Mouse (Mus musculus): ENCODE data around the gene Hmgb1. TPM values are rescaled to one million over a fixed set of nuclear protein-coding genes. Genes with fewer than 3 reads are reported as not detected.

Hmgb1 gene
- total and polyA plus RNA-seq, 3 experiments = 227 to 899 (median 288) TPM

- Histone ChIP-seq H3K27ac (ENCODE audit: insufficient read depth, low read depth) (no peak overlapping the region), H3K79me2 (replicated peaks; ENCODE audit: control insufficient read depth, extremely low read depth, insufficient read depth, poor library complexity, severe bottlenecking) (no peaks in the 10 kb centered on the region), H3K4me1 (ENCODE audit: control insufficient read depth in 1 of 2, insufficient read depth in 2 of 2) (peaks cover 3 to 23% of the 10 kb centered on the region in 2 experiments; a peak in 3 of 4 replicates), H3K9ac (ENCODE audit: insufficient read depth, low read depth) (no peak overlapping the region), H3K4me3 (replicated peaks in 1 of 3; ENCODE audit: low read depth in 2 of 3, low read length in 2 of 3, poor library complexity in 1 of 3) (no peak overlapping the region), H3K9me3 (replicated peaks; ENCODE audit: low read length) (peaks cover 2% of the 10 kb centered on the region), H3K27me3 (replicated peaks) (no peaks in the 10 kb centered on the region), H3K4me2 (ENCODE audit: insufficient read depth, low read depth, poor library complexity, severe bottlenecking) (no peak overlapping the region), H3K36me3 (replicated peaks in 1 of 2; ENCODE audit: control insufficient read depth in 1 of 2, insufficient read depth in 1 of 2, low read length in 1 of 2) (no peaks in the 10 kb centered on the region)
- dilution Hi-C loops (cut with MboI; ENCODE audit: extremely low pct_ligation_motif_present, extremely low pct_unique_long_range_greater_than_20kb, low sequenced_read_pairs) (no loop called here), in situ Hi-C loops (cut with MboI; ENCODE audit: low pct_ligation_motif_present, low pct_unique_long_range_greater_than_20kb, low sequenced_read_pairs) (no loop called here)
- DNase-seq (ENCODE audit: extremely low read depth) = no peak
- TF ChIP-seq BHLHE40 (IDR thresholded peaks at IDR 0.05; ENCODE audit: low read depth, low read length) (no peak), EP300 (IDR thresholded peaks at IDR 0.05; ENCODE audit: low read length) (peak; percentile 27; the same call in 1 of the 2 replicates)
Measured at GRCm38 (mm10) chr5:149119341-149119881, 64.9 kb downstream of the Hmgb1 start.

DNA sequence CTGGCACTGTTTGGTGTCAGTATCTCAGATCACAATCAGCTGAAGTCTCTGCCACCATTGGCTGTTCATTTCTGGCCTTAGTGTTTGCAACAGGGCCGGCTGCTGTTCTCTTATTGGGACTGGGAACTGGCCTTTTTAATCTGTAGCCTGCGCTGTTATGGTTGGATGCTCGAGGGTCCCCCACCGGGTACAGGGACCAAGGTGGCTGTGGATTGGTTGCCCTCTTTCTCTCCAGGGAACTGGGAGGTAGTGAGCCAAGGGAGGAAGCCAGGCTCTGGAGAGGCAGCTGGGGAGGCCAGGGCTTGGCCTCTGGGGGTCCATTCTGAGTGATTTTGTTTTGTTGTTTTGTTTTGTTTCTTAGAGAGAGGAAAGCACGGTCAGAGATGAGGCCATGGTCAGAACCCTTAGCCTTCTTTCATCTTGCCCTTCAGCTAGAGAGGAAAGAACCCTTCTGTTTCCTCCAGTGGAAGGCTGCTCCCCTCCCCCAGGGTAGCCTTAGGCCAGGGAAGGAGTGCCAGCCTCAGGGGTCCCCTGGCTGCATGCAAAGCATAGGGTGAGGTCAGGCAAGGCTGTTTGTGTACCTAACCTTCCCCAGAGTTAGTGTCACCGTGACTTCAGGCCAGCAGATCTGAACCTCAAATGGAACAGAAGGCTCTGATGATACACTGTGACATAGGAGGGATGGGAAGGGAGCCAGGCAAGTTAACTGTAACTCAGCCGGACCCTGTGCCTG, 66.3 kb downstream of the Hmgb1 start:
- H3K4me3 ChIP-seq (replicated peaks in 1 of 3; ENCODE audit: low read depth in 2 of 3, low read length in 2 of 3, poor library complexity in 1 of 3) = peak overlapping the region in 1 of 3 experiments; percentile 8
- no peaks in the 10 kb centered on the region for H3K36me3 ChIP-seq (replicated peaks in 1 of 2; ENCODE audit: control insufficient read depth in 1 of 2, insufficient read depth in 1 of 2, low read length in 1 of 2)
- no peak overlapping the region for H3K27ac ChIP-seq (ENCODE audit: insufficient read depth, low read depth)
- H3K9me3 ChIP-seq (replicated peaks; ENCODE audit: low read length) = peaks cover 2% of the 10 kb centered on the region
- TF ChIP-seq BHLHE40 (IDR thresholded peaks at IDR 0.05; ENCODE audit: low read depth, low read length) (no peak), RCOR1 (conservative IDR thresholded peaks at IDR 0.05; ENCODE audit: low read depth, low read length) (no peak), ELF1 (IDR thresholded peaks at IDR 0.05; ENCODE audit: low read depth, low read length) (no peak), TBP (conservative IDR thresholded peaks at IDR 0.05; ENCODE audit: low read depth, low read length) (no peak), JUND (conservative IDR thresholded peaks at IDR 0.05; ENCODE audit: low read depth, low read length) (no peak), MEF2A (IDR thresholded peaks at IDR 0.05; ENCODE audit: borderline replicate concordance, low read depth, low read length) (no peak), RAD21 (IDR thresholded peaks at IDR 0.05; ENCODE audit: low read depth, low read length) (no peak), ZMIZ1 (IDR thresholded peaks at IDR 0.05; ENCODE audit: low read depth, low read length) (no peak), UBTF (IDR thresholded peaks at IDR 0.05; ENCODE audit: low read depth, low read length) (no peak), ZC3H11A (IDR thresholded peaks at IDR 0.05; ENCODE audit: low read depth, low read length) (no peak), HCFC1 (IDR thresholded peaks at IDR 0.05; ENCODE audit: low read depth, low read length) (no peak), IRF4 (IDR thresholded peaks at IDR 0.05; ENCODE audit: low read depth, low read length) (no peak), NELFE (IDR thresholded peaks at IDR 0.05; ENCODE audit: low read depth, low read length) (no peak), PAX5 (IDR thresholded peaks at IDR 0.05; ENCODE audit: low read length) (no peak), KAT2A (IDR thresholded peaks at IDR 0.05; ENCODE audit: insufficient replicate concordance, low read length) (no peak), CTCF (conservative IDR thresholded peaks at IDR 0.05 in 1 of 2, IDR thresholded peaks at IDR 0.05 in 1 of 2; ENCODE audit: low read depth in 2 of 2, low read length in 2 of 2) (no peak), JUN (IDR thresholded peaks at IDR 0.05; ENCODE audit: insufficient read depth, low read depth, low read length) (no peak), ETS1 (conservative IDR thresholded peaks at IDR 0.05; ENCODE audit: low read depth, low read length) (no peak), EP300 (IDR thresholded peaks at IDR 0.05; ENCODE audit: low read length) (no peak)
- no peak overlapping the region for H3K9ac ChIP-seq (ENCODE audit: insufficient read depth, low read depth)
- no peaks in the 10 kb centered on the region for H3K79me2 ChIP-seq (replicated peaks; ENCODE audit: control insufficient read depth, extremely low read depth, insufficient read depth, poor library complexity, severe bottlenecking)
- H3K4me1 ChIP-seq (ENCODE audit: control insufficient read depth in 1 of 2, insufficient read depth in 2 of 2) = peaks cover 3 to 23% of the 10 kb centered on the region in 2 experiments; a peak in 3 of 4 replicates
- DNase-seq (ENCODE audit: extremely low read depth) = no peak
- dilution Hi-C loops (cut with MboI; ENCODE audit: extremely low pct_ligation_motif_present, extremely low pct_unique_long_range_greater_than_20kb, low sequenced_read_pairs) = no loop called here
- H3K4me2 ChIP-seq (ENCODE audit: insufficient read depth, low read depth, poor library complexity, severe bottlenecking) = no peak overlapping the region
- in situ Hi-C loops (cut with MboI; ENCODE audit: low pct_ligation_motif_present, low pct_unique_long_range_greater_than_20kb, low sequenced_read_pairs) = no loop called here
- H3K27me3 ChIP-seq (replicated peaks) = no peaks in the 10 kb centered on the region

Measured in CH12.LX (cell line).